Mouse (Mus musculus) spleen, adult 2 months (tissue): ENCODE measurements at regions not wholly inside any gene's neighbourhood (a gene's known extent, or its start where the extent isn't known, plus 50 kb on each side); places are given as distances from the start of the nearest gene placed in this dataset.

ENCODE experiments used
- CTCF ChIP-seq: fragments of 200-500 bp; IDR thresholded peaks from 2 replicates; pipeline ENCODE4 v1.5.1; 2011; ENCODE audit warnings: mild to moderate bottlenecking, inconsistent platforms; ENCODE audit not compliant: insufficient read depth, insufficient read length, insufficient replicate concordance; ENCODE audit errors: extremely low read depth
- POLR2A ChIP-seq: fragments of 200-500 bp; IDR thresholded peaks from 2 replicates; pipeline ENCODE4 v1.6.1; 2011; ENCODE audit warnings: low read depth, low read length, inconsistent platforms

- no peak for TF ChIP-seq CTCF
- TF ChIP-seq POLR2A = no peak
Observed at GRCm38 (mm10) chr1:161333151-161333550, 62.1 kb upstream of the Tnfsf4 start.
